Mouse (Mus musculus) heart, embryonic 12.5 days (tissue): Measurements from ENCODE around the gene Fnbp1. TPM values are rescaled to one million over a fixed set of nuclear protein-coding genes. Genes with fewer than 3 reads are reported as not detected.

Source experiments
- ATAC-seq: fragments of 200-750 bp; cut with Nextera tagmentation; 2 replicates; pipeline ENCODE4 v1.8.0; 2017; ENCODE audit warnings: moderate TSS enrichment, moderate library complexity; ENCODE audit not compliant: insufficient number of reproducible peaks, low FRiP score
- H3K27ac ChIP-seq: fragments of 300-500 bp; sonication (generic); 2 replicates; pipeline ENCODE4 v1.5.1; 2016; ENCODE audit warnings: mild to moderate bottlenecking, moderate library complexity; ENCODE audit not compliant: poor library complexity, severe bottlenecking
- H3K27me3 ChIP-seq: fragments of 300-500 bp; sonication (generic); replicated peaks from 2 replicates; pipeline ENCODE4 v1.6.1; 2016; ENCODE audit warnings: mild to moderate bottlenecking, moderate library complexity
- H3K36me3 ChIP-seq: fragments of 300-500 bp; sonication (generic); 2 replicates; pipeline ENCODE4 v1.6.1; 2016; ENCODE audit warnings: mild to moderate bottlenecking, moderate library complexity
- H3K4me1 ChIP-seq: fragments of 300-500 bp; sonication (generic); replicated peaks from 2 replicates; pipeline ENCODE4 v1.6.1; 2016; ENCODE audit warnings: mild to moderate bottlenecking
- H3K4me2 ChIP-seq: fragments of 300-500 bp; sonication (generic); 2 replicates; pipeline ENCODE4 v1.6.1; 2016; ENCODE audit warnings: mild to moderate bottlenecking, moderate library complexity
- H3K4me3 ChIP-seq: fragments of 300-500 bp; sonication (generic); 2 replicates; pipeline ENCODE4 v1.5.1; 2016; ENCODE audit warnings: mild to moderate bottlenecking
- H3K9ac ChIP-seq: fragments of 300-500 bp; sonication (generic); 2 replicates; pipeline ENCODE4 v1.6.1; 2016; ENCODE audit warnings: mild to moderate bottlenecking, moderate library complexity
- H3K9me3 ChIP-seq: fragments of 300-500 bp; sonication (generic); replicated peaks from 2 replicates; pipeline ENCODE4 v1.6.1; 2016; ENCODE audit warnings: mild to moderate bottlenecking, moderate library complexity
- WGBS: fragments of 180-500 bp; shearing (Covaris S2); methylation state at CpG from one replicate; pipeline ENCODE4 v1.1.7; 2016; 5-methylcytosine and 5-hydroxymethylcytosine counted together
- polyA plus RNA-seq: library from polyadenylated mRNA; unstranded; fragments of >200 nt; fragmentation: Nextera tagmentation; extraction: Ambion mirVana; gene quantifications from 2 replicates; pipeline ENCODE4 v1.2.1, GENCODE M21; 2016

Fnbp1 gene
- polyA plus RNA-seq, 1 experiment from 2014 or later: 21.4 TPM

GRCm38 (mm10) chr2:31067059-31067595 lies 74.7 kb downstream of the Fnbp1 start:
- Histone ChIP-seq H3K4me2 (no peak overlapping the region), H3K9me3 (no peaks in the 10 kb centered on the region), H3K4me1 (peaks cover 24% of the 10 kb centered on the region), H3K36me3 (peaks cover 31% of the 10 kb centered on the region), H3K9ac (0 out of 2 replicates have a peak overlapping the region, but pooled peaks have one; percentile 30), H3K4me3 (no peak overlapping the region), H3K27me3 (no peaks in the 10 kb centered on the region), H3K27ac (0 out of 2 replicates have a peak overlapping the region, but pooled peaks have one; percentile 40)
- ATAC-seq: no peak
- WGBS: 78% methylated on average over 13 of the region's 13 CpGs

GRCm38 (mm10) chr2:31066019-31066789 lies 75.6 kb downstream of the Fnbp1 start:
- no peak overlapping the region for H3K27ac ChIP-seq
- H3K4me1 ChIP-seq: peaks cover 24% of the 10 kb centered on the region
- ATAC-seq: no peak
- H3K4me2 ChIP-seq: no peak overlapping the region
- H3K36me3 ChIP-seq: peaks cover 32% of the 10 kb centered on the region
- no peaks in the 10 kb centered on the region for H3K9me3 ChIP-seq
- H3K4me3 ChIP-seq: no peak overlapping the region
- WGBS: 76% methylated on average over 11 of the region's 11 CpGs
- no peak overlapping the region for H3K9ac ChIP-seq
- no peaks in the 10 kb centered on the region for H3K27me3 ChIP-seq

- Histone ChIP-seq H3K36me3 (peaks cover 56% of the 10 kb centered on the region), H3K9me3 (no peaks in the 10 kb centered on the region), H3K27ac (no peak overlapping the region), H3K4me2 (no peak overlapping the region), H3K9ac (no peak overlapping the region), H3K4me1 (peaks cover 6% of the 10 kb centered on the region), H3K27me3 (no peaks in the 10 kb centered on the region), H3K4me3 (no peak overlapping the region)
- no peak for ATAC-seq
- 78% methylated on average over 10 of the region's 10 CpGs for WGBS
Measured at GRCm38 (mm10) chr2:31061868-31062628, 79.8 kb downstream of the Fnbp1 start.

GRCm38 (mm10) chr2:31060787-31061730 lies 80.7 kb downstream of the Fnbp1 start:
- Histone ChIP-seq H3K4me1 (no peaks in the 10 kb centered on the region), H3K27me3 (no peaks in the 10 kb centered on the region), H3K4me2 (no peak overlapping the region), H3K27ac (no peak overlapping the region), H3K36me3 (peaks cover 66% of the 10 kb centered on the region), H3K9ac (no peak overlapping the region), H3K4me3 (no peak overlapping the region), H3K9me3 (peaks cover 3% of the 10 kb centered on the region; the same call in 1 of the 2 replicates)
- 78% methylated on average over 28 of the region's 28 CpGs for WGBS
- no peak for ATAC-seq

GRCm38 (mm10) chr2:31060271-31060670 lies 81.5 kb downstream of the Fnbp1 start:
- H3K4me2 ChIP-seq: no peak overlapping the region
- no peak overlapping the region for H3K9ac ChIP-seq
- 83% methylated on average over 1 of the region's 1 CpGs for WGBS
- ATAC-seq: no peak
- H3K4me3 ChIP-seq: no peak overlapping the region
- no peaks in the 10 kb centered on the region for H3K27me3 ChIP-seq
- no peaks in the 10 kb centered on the region for H3K4me1 ChIP-seq
- H3K36me3 ChIP-seq: peaks cover 71% of the 10 kb centered on the region
- H3K9me3 ChIP-seq: peaks cover 4% of the 10 kb centered on the region; the same call in 1 of the 2 replicates
- H3K27ac ChIP-seq: no peak overlapping the region

- no peak overlapping the region for H3K27ac ChIP-seq
- H3K27me3 ChIP-seq: no peaks in the 10 kb centered on the region
- H3K36me3 ChIP-seq: peaks cover 71% of the 10 kb centered on the region
- no peak overlapping the region for H3K4me2 ChIP-seq
- H3K9me3 ChIP-seq: peaks cover 4% of the 10 kb centered on the region; the same call in 1 of the 2 replicates
- no peak overlapping the region for H3K9ac ChIP-seq
- ATAC-seq: no peak
- no peak overlapping the region for H3K4me3 ChIP-seq
- no peaks in the 10 kb centered on the region for H3K4me1 ChIP-seq
- WGBS: 85% methylated on average over 4 of the region's 4 CpGs
Measured at GRCm38 (mm10) chr2:31058443-31058842, 83.4 kb downstream of the Fnbp1 start.

GRCm38 (mm10) chr2:31057549-31058177 lies 84.1 kb downstream of the Fnbp1 start:
- 72% methylated on average over 6 of the region's 6 CpGs for WGBS
- H3K4me3 ChIP-seq: no peak overlapping the region

GRCm38 (mm10) chr2:31056070-31056469 lies 85.7 kb downstream of the Fnbp1 start:
- no peak overlapping the region for H3K27ac ChIP-seq
- H3K9me3 ChIP-seq: peaks cover 4% of the 10 kb centered on the region; the same call in 1 of the 2 replicates
- ATAC-seq: no peak
- no peak overlapping the region for H3K4me2 ChIP-seq
- H3K4me3 ChIP-seq: no peak overlapping the region
- H3K9ac ChIP-seq: no peak overlapping the region
- H3K4me1 ChIP-seq: no peaks in the 10 kb centered on the region
- peaks cover 88% of the 10 kb centered on the region for H3K36me3 ChIP-seq
- 85% methylated on average over 3 of the region's 3 CpGs for WGBS
- no peaks in the 10 kb centered on the region for H3K27me3 ChIP-seq

More at GRCm38 (mm10) chr2:31057549-31058177, 84.1 kb downstream of the Fnbp1 start:
- no peak for ATAC-seq
- Histone ChIP-seq H3K4me1 (no peaks in the 10 kb centered on the region), H3K9ac (no peak overlapping the region), H3K36me3 (peaks cover 77% of the 10 kb centered on the region), H3K27me3 (no peaks in the 10 kb centered on the region), H3K27ac (no peak overlapping the region), H3K4me2 (no peak overlapping the region), H3K9me3 (peaks cover 4% of the 10 kb centered on the region; the same call in 1 of the 2 replicates)

GRCm38 (mm10) chr2:31053851-31054340 lies 87.9 kb downstream of the Fnbp1 start:
- H3K4me1 ChIP-seq: no peaks in the 10 kb centered on the region
- no peak overlapping the region for H3K27ac ChIP-seq
- ATAC-seq: no peak
- H3K27me3 ChIP-seq: no peaks in the 10 kb centered on the region
- H3K4me3 ChIP-seq: no peak overlapping the region
- H3K36me3 ChIP-seq: peaks cover 88% of the 10 kb centered on the region
- peaks cover 4% of the 10 kb centered on the region; the same call in 1 of the 2 replicates for H3K9me3 ChIP-seq
- H3K9ac ChIP-seq: no peak overlapping the region
- H3K4me2 ChIP-seq: no peak overlapping the region
- WGBS: 84% methylated on average over 11 of the region's 11 CpGs

GRCm38 (mm10) chr2:31053426-31053825 lies 88.4 kb downstream of the Fnbp1 start:
- no peaks in the 10 kb centered on the region for H3K4me1 ChIP-seq
- H3K36me3 ChIP-seq: peaks cover 83% of the 10 kb centered on the region
- WGBS: 89% methylated on average over 13 of the region's 13 CpGs
- H3K4me2 ChIP-seq: no peak overlapping the region
- peaks cover 4% of the 10 kb centered on the region; the same call in 1 of the 2 replicates for H3K9me3 ChIP-seq
- no peak overlapping the region for H3K27ac ChIP-seq
- no peak for ATAC-seq
- no peak overlapping the region for H3K4me3 ChIP-seq
- H3K9ac ChIP-seq: no peak overlapping the region
- no peaks in the 10 kb centered on the region for H3K27me3 ChIP-seq
